Mouse (Mus musculus) left cerebral cortex, adult 9 months (tissue): ENCODE measurements around the gene Syde2.

ENCODE experiments used
- DNase-seq, 2 experiments: peaks; one replicate each; pipeline ENCODE4 v3.0.0; 2022; ENCODE audit warnings: low spot score in 2 of 2

The Syde2 gene

GRCm38 (mm10) chr3:146010751-146011150, 23.1 kb downstream of the Syde2 start:
- no peak for DNase-seq

- DNase-seq: no peak
These were observed 24.0 kb downstream of the Syde2 start for GRCm38 (mm10) chr3:146011544-146012218.

GRCm38 (mm10) chr3:146013490-146013889, 25.8 kb downstream of the Syde2 start:
- no peak for DNase-seq

GRCm38 (mm10) chr3:146014321-146014720, 26.7 kb downstream of the Syde2 start:
- no peak for DNase-seq

GRCm38 (mm10) chr3:146016979-146017378, 29.3 kb downstream of the Syde2 start:
- DNase-seq: no peak

GRCm38 (mm10) chr3:146017521-146017920, 29.9 kb downstream of the Syde2 start:
- no peak for DNase-seq

GRCm38 (mm10) chr3:146022232-146022631, 34.6 kb downstream of the Syde2 start:
- no peak for DNase-seq

GRCm38 (mm10) chr3:146024746-146025145, 37.1 kb downstream of the Syde2 start:
- no peak for DNase-seq

GRCm38 (mm10) chr3:146025499-146025898, 37.8 kb downstream of the Syde2 start:
- DNase-seq: no peak

- no peak for DNase-seq
These were observed 39.4 kb downstream of the Syde2 start for GRCm38 (mm10) chr3:146027116-146027515.

- no peak for DNase-seq
These were observed 40.7 kb downstream of the Syde2 start for GRCm38 (mm10) chr3:146028406-146028805.

GRCm38 (mm10) chr3:146029234-146029633, 41.6 kb downstream of the Syde2 start:
- no peak for DNase-seq

GRCm38 (mm10) chr3:146030255-146030836, 42.7 kb downstream of the Syde2 start:
- no peak for DNase-seq

- no peak for DNase-seq
These were observed 45.3 kb downstream of the Syde2 start for GRCm38 (mm10) chr3:146032976-146033375.

- DNase-seq: no peak
These were observed 50.2 kb downstream of the Syde2 start for GRCm38 (mm10) chr3:146037906-146038305.

GRCm38 (mm10) chr3:146039132-146039903, 51.6 kb downstream of the Syde2 start:
- DNase-seq: no peak

GRCm38 (mm10) chr3:146041382-146041781, 53.7 kb downstream of the Syde2 start:
- DNase-seq: no peak

- no peak for DNase-seq
These were observed 57.3 kb downstream of the Syde2 start for GRCm38 (mm10) chr3:146044977-146045376.

GRCm38 (mm10) chr3:146046076-146046475, 58.4 kb downstream of the Syde2 start:
- no peak for DNase-seq

- no peak for DNase-seq
These were observed 60.1 kb downstream of the Syde2 start for GRCm38 (mm10) chr3:146047704-146048207.

- DNase-seq: no peak
These were observed 62.3 kb downstream of the Syde2 start for GRCm38 (mm10) chr3:146049951-146050350.

- DNase-seq: no peak
These were observed 63.8 kb downstream of the Syde2 start for GRCm38 (mm10) chr3:146051277-146052007.
